Mouse (Mus musculus): ENCODE data around the gene Tmem151b. TPM values are rescaled to one million over a fixed set of nuclear protein-coding genes. Genes with fewer than 3 reads are reported as not detected.

The Tmem151b gene
- polyA plus RNA-seq, 1 experiment from 2014 or later = 25.5 TPM

GRCm38 (mm10) chr17:45582188-45582587, 32.7 kb upstream of the Tmem151b start:
- H3K27ac ChIP-seq = no peak overlapping the region
- no peaks in the 10 kb centered on the region; the same call in 1 of the 2 replicates for H3K36me3 ChIP-seq
- no peak overlapping the region for H3K4me3 ChIP-seq (replicated peaks)
- no peaks in the 10 kb centered on the region; the same call in 1 of the 2 replicates for H3K9me3 ChIP-seq
- WGBS = 92% methylated on average over 6 of the region's 6 CpGs
- H3K9ac ChIP-seq (replicated peaks) = no peak overlapping the region
- no peak for ATAC-seq
- H3K4me2 ChIP-seq (replicated peaks) = no peak overlapping the region
- peaks cover 21% of the 10 kb centered on the region for H3K4me1 ChIP-seq (replicated peaks)
- no peaks in the 10 kb centered on the region for H3K27me3 ChIP-seq

GRCm38 (mm10) chr17:45581567-45581983, 32.1 kb upstream of the Tmem151b start:
- no peak for ATAC-seq
- 17% methylated on average over 2 of the region's 2 CpGs for WGBS
- Histone ChIP-seq H3K36me3 (no peaks in the 10 kb centered on the region; the same call in 1 of the 2 replicates), H3K4me2 (replicated peaks) (no peak overlapping the region), H3K9me3 (no peaks in the 10 kb centered on the region; the same call in 1 of the 2 replicates), H3K4me3 (replicated peaks) (no peak overlapping the region), H3K4me1 (replicated peaks) (peaks cover 21% of the 10 kb centered on the region), H3K27ac (no peak overlapping the region), H3K9ac (replicated peaks) (no peak overlapping the region), H3K27me3 (no peaks in the 10 kb centered on the region)

- no peak for ATAC-seq
- H3K27ac ChIP-seq = no peak overlapping the region
Observed at GRCm38 (mm10) chr17:45580958-45581477, 31.5 kb upstream of the Tmem151b start.

GRCm38 (mm10) chr17:45579554-45579953, 30.1 kb upstream of the Tmem151b start:
- no peak overlapping the region for H3K27ac ChIP-seq
- H3K36me3 ChIP-seq = no peaks in the 10 kb centered on the region
- WGBS = 89% methylated on average over 4 of the region's 4 CpGs
- H3K9ac ChIP-seq (replicated peaks) = no peak overlapping the region
- no peak for ATAC-seq
- peaks cover 13% of the 10 kb centered on the region for H3K4me1 ChIP-seq (replicated peaks)
- H3K27me3 ChIP-seq = no peaks in the 10 kb centered on the region
- H3K9me3 ChIP-seq = no peaks in the 10 kb centered on the region
- H3K4me2 ChIP-seq (replicated peaks) = no peak overlapping the region
- no peak overlapping the region for H3K4me3 ChIP-seq (replicated peaks)

More at GRCm38 (mm10) chr17:45580958-45581477, 31.5 kb upstream of the Tmem151b start:
- H3K4me1 ChIP-seq (replicated peaks) = peaks cover 20% of the 10 kb centered on the region
- no peaks in the 10 kb centered on the region for H3K27me3 ChIP-seq
- no peaks in the 10 kb centered on the region for H3K9me3 ChIP-seq
- H3K4me2 ChIP-seq (replicated peaks) = no peak overlapping the region
- no peak overlapping the region for H3K4me3 ChIP-seq (replicated peaks)
- WGBS = 55% methylated on average over 12 of the region's 12 CpGs
- H3K36me3 ChIP-seq = no peaks in the 10 kb centered on the region
- no peak overlapping the region for H3K9ac ChIP-seq (replicated peaks)

DNA sequence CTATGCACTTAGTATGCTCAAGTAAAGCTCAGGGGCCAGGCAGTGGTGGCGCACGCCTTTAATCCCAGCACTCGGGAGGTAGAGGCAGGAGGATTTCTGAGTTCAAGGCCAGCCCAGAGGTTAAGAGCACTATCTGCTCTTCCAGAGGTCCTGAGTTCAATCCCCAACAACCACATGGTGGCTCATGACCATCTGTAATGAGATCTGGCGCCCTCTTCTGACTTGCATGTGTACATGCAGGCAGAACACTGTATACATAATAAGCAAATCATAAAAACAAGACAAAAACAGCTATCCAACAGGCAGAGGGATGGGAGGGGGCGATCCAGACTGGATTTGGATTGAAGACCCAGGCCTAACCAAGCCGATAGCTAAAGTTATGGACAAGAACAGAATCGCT, 29.4 kb upstream of the Tmem151b start:
- Histone ChIP-seq H3K27me3 (no peaks in the 10 kb centered on the region), H3K9me3 (no peaks in the 10 kb centered on the region), H3K36me3 (no peaks in the 10 kb centered on the region), H3K4me1 (replicated peaks) (peaks cover 13% of the 10 kb centered on the region), H3K9ac (replicated peaks) (no peak overlapping the region), H3K4me3 (replicated peaks) (no peak overlapping the region), H3K27ac (no peak overlapping the region), H3K4me2 (replicated peaks) (no peak overlapping the region)
- WGBS = 67% methylated on average over 7 of the region's 7 CpGs
- ATAC-seq = no peak

DNA sequence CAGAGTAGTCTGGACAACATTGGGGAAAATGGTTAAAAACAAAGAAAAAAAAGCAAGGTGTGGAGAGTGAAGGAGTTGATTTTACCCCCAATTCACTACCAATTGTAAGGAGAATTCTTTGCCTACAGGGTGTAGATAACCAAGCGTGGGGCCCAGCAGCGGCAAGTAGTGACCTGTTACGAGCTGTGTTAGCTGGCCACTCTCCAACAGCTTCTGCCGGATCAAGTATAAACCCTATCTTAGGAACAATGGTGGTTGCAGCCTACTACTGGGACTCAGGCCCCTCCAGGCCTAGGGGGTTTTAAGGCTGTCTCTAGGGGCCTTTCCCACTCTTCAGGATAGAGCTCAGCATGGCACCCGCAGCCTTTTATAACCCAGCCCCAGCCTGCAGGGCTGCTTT, 28.8 kb upstream of the Tmem151b start:
- Histone ChIP-seq H3K27ac (no peak overlapping the region), H3K36me3 (no peaks in the 10 kb centered on the region), H3K4me1 (replicated peaks) (peaks cover 13% of the 10 kb centered on the region), H3K27me3 (no peaks in the 10 kb centered on the region), H3K4me3 (replicated peaks) (no peak overlapping the region), H3K9ac (replicated peaks) (no peak overlapping the region), H3K4me2 (replicated peaks) (no peak overlapping the region), H3K9me3 (no peaks in the 10 kb centered on the region)
- 68% methylated on average over 5 of the region's 5 CpGs for WGBS
- ATAC-seq = no peak

DNA sequence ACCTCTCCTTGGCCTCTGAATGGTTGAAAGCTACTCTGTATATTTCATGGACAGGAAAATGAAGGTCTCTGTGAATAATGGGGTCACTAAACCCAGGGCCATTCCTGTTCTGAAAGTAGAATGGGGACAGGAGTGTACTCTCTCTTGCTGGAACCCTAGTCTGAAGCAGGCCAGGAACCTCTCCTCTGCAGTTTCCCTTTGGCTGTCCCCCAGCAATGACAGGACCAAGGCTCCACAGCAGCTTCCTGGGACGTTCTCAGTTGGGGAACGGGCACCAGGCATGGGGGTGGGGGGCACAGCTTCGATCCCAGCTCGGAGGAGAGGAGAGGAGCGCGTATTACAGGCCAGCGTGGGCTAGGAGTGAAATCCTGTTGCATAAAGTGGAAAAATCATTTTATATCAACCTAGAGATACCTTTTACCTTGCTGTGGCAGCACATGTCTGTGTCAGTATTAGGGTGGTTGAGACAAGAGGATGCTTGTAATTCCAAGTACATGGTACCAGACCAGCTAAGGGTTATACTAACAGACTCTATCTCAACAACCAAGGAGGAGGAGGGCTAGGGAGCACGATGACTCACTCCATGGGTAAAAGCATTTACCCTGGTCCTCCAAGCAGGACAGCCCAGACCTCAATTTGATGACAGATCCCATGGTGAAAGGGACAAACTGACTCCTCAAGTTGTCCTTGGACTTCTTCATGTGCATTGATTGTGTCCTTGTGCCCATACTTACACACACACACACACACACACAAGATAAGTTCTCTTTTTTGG, 25.8 kb upstream of the Tmem151b start:
- 91% methylated on average over 8 of the region's 8 CpGs for WGBS
- Histone ChIP-seq H3K27ac (peak overlapping the region; percentile 98), H3K9me3 (no peaks in the 10 kb centered on the region), H3K4me1 (replicated peaks) (peaks cover 31% of the 10 kb centered on the region), H3K27me3 (no peaks in the 10 kb centered on the region), H3K4me2 (replicated peaks) (peak overlapping the region; percentile 85), H3K9ac (replicated peaks) (peak overlapping the region; percentile 99), H3K36me3 (peaks cover 14% of the 10 kb centered on the region), H3K4me3 (replicated peaks) (0 out of 2 replicates have a peak overlapping the region, but pooled peaks have one; percentile 99)
- ATAC-seq = no peak

- Histone ChIP-seq H3K9me3 (no peaks in the 10 kb centered on the region), H3K4me2 (replicated peaks) (peak overlapping the region; percentile 85), H3K36me3 (peaks cover 25% of the 10 kb centered on the region), H3K4me3 (replicated peaks) (peak overlapping the region; percentile 99), H3K27me3 (no peaks in the 10 kb centered on the region), H3K9ac (replicated peaks) (peak overlapping the region; percentile 99), H3K4me1 (replicated peaks) (peaks cover 41% of the 10 kb centered on the region), H3K27ac (peak overlapping the region; percentile 98)
- WGBS = 4% methylated on average over 17 of the region's 17 CpGs
- ATAC-seq = peak; percentile 60
Observed at GRCm38 (mm10) chr17:45574129-45574761, 24.8 kb upstream of the Tmem151b start.

- peak overlapping the region; percentile 98 for H3K27ac ChIP-seq
- under 1% methylated on average over 18 of the region's 18 CpGs for WGBS
Observed at GRCm38 (mm10) chr17:45573780-45574123, 24.3 kb upstream of the Tmem151b start.

GRCm38 (mm10) chr17:45573087-45573779, 23.8 kb upstream of the Tmem151b start, which contains the start of gene Hsp90ab1:
Gene Hsp90ab1, minus strand, starts transcription at chr17:45573271.
- H3K4me3 ChIP-seq (replicated peaks) = peak within 1 kb of the TSS; percentile 99
- no peaks in the 10 kb centered on the region for H3K9me3 ChIP-seq
- H3K9ac ChIP-seq (replicated peaks) = peak within 1 kb of the TSS; percentile 99
- peaks cover 51% of the 10 kb centered on the region for H3K4me1 ChIP-seq (replicated peaks)
- peak; percentile 84 for ATAC-seq
- H3K27me3 ChIP-seq = no peaks in the 10 kb centered on the region
- peaks cover 35% of the 10 kb centered on the region for H3K36me3 ChIP-seq
- H3K27ac ChIP-seq = peak within 1 kb of the TSS; percentile 98
- H3K4me2 ChIP-seq (replicated peaks) = peak within 1 kb of the TSS; percentile 85
- under 1% methylated on average over 41 of the region's 41 CpGs for WGBS

More at GRCm38 (mm10) chr17:45573780-45574123, 24.3 kb upstream of the Tmem151b start:
- no peaks in the 10 kb centered on the region for H3K27me3 ChIP-seq
- no peaks in the 10 kb centered on the region for H3K9me3 ChIP-seq
- ATAC-seq = peak; percentile 54
- peak overlapping the region; percentile 85 for H3K4me2 ChIP-seq (replicated peaks)
- peak overlapping the region; percentile 99 for H3K9ac ChIP-seq (replicated peaks)
- peak overlapping the region; percentile 99 for H3K4me3 ChIP-seq (replicated peaks)
- H3K36me3 ChIP-seq = peaks cover 30% of the 10 kb centered on the region
- H3K4me1 ChIP-seq (replicated peaks) = peaks cover 45% of the 10 kb centered on the region

GRCm38 (mm10) chr17:45572103-45573086, 22.9 kb upstream of the Tmem151b start:
- peak overlapping the region; percentile 85 for H3K4me2 ChIP-seq (replicated peaks)
- peak; percentile 75 for ATAC-seq
- H3K9me3 ChIP-seq = no peaks in the 10 kb centered on the region
- WGBS = 0% methylated on average over 55 of the region's 57 CpGs
- peak overlapping the region; percentile 99 for H3K4me3 ChIP-seq (replicated peaks)
- peaks cover 43% of the 10 kb centered on the region for H3K36me3 ChIP-seq
- H3K4me1 ChIP-seq (replicated peaks) = peaks cover 57% of the 10 kb centered on the region
- peak overlapping the region; percentile 99 for H3K9ac ChIP-seq (replicated peaks)
- H3K27ac ChIP-seq = peak overlapping the region; percentile 98
- no peaks in the 10 kb centered on the region for H3K27me3 ChIP-seq

Measured in midbrain, embryonic 13.5 days (tissue).